Mouse (Mus musculus) stomach, postnatal 0 days (tissue): ENCODE results near the gene Cenpl. TPM values are rescaled to one million over a fixed set of nuclear protein-coding genes. Genes with fewer than 3 reads are reported as not detected.

Experiments
- ATAC-seq: fragments of 200-750 bp; cut with Nextera tagmentation; 2 replicates; pipeline ENCODE4 v1.8.0; 2017; ENCODE audit not compliant: low FRiP score, low TSS enrichment
- DNase-seq: peaks from one replicate; pipeline ENCODE4 v3.0.0-alpha.2; 2016; ENCODE audit warnings: low spot score
- H3K27ac ChIP-seq: fragments of 300-500 bp; sonication (generic); replicated peaks from 2 replicates; pipeline ENCODE4 v1.5.1; 2014; ENCODE audit warnings: mild to moderate bottlenecking, control low read depth
- H3K27me3 ChIP-seq: fragments of 300-500 bp; sonication (generic); 2 replicates; pipeline ENCODE4 v1.6.1; 2014; ENCODE audit warnings: low read length; ENCODE audit not compliant: control insufficient read depth, insufficient read depth
- H3K36me3 ChIP-seq: fragments of 300-500 bp; sonication (generic); 2 replicates; pipeline ENCODE4 v1.6.1; 2014; ENCODE audit warnings: low read length, mixed read lengths; ENCODE audit not compliant: control insufficient read depth, insufficient read depth
- H3K4me1 ChIP-seq: fragments of 300-500 bp; sonication (generic); replicated peaks from 2 replicates; pipeline ENCODE4 v1.6.1; 2014; ENCODE audit warnings: antibody characterized with exemption; ENCODE audit not compliant: control insufficient read depth, insufficient read depth
- H3K4me2 ChIP-seq: fragments of 300-500 bp; sonication (generic); replicated peaks from 2 replicates; pipeline ENCODE4 v1.6.1; 2014; ENCODE audit warnings: low read depth, mild to moderate bottlenecking, control low read depth, moderate library complexity
- H3K4me3 ChIP-seq: fragments of 300-500 bp; sonication (generic); 2 replicates; pipeline ENCODE4 v1.5.1; 2014; ENCODE audit warnings: low read depth, low read length, control low read depth
- H3K9ac ChIP-seq: fragments of 300-500 bp; sonication (generic); 2 replicates; pipeline ENCODE4 v1.6.1; 2014; ENCODE audit warnings: mild to moderate bottlenecking, low read length, control low read depth, mixed read lengths
- H3K9me3 ChIP-seq: fragments of 300-500 bp; sonication (generic); 2 replicates; pipeline ENCODE4 v1.6.1; 2016; ENCODE audit warnings: low read length; ENCODE audit not compliant: control insufficient read depth
- CTCF ChIP-seq: IDR thresholded peaks from 2 replicates; pipeline ENCODE4 v1.5.1; 2016; ENCODE audit warnings: antibody characterized with exemption, low read depth, mild to moderate bottlenecking, moderate library complexity
- EP300 ChIP-seq: optimal IDR thresholded peaks from 2 replicates; pipeline ENCODE3; 2016; ENCODE audit warnings: antibody characterized with exemption
- WGBS: fragments of 180-500 bp; shearing (Covaris S2); extraction: QIAGEN DNeasy Blood & Tissue Kit; methylation state at CpG from one replicate; pipeline ENCODE4 v1.1.7; 2014; 5-methylcytosine and 5-hydroxymethylcytosine counted together
- polyA plus RNA-seq: library from polyadenylated mRNA; unstranded; fragments of >200 nt; fragmentation: Nextera tagmentation; extraction: Ambion mirVana; gene quantifications from 2 replicates; pipeline ENCODE4 v1.2.1, GENCODE M21; 2015

Gene Cenpl
- polyA plus RNA-seq, 1 experiment from 2014 or later = 10.2 TPM

DNA sequence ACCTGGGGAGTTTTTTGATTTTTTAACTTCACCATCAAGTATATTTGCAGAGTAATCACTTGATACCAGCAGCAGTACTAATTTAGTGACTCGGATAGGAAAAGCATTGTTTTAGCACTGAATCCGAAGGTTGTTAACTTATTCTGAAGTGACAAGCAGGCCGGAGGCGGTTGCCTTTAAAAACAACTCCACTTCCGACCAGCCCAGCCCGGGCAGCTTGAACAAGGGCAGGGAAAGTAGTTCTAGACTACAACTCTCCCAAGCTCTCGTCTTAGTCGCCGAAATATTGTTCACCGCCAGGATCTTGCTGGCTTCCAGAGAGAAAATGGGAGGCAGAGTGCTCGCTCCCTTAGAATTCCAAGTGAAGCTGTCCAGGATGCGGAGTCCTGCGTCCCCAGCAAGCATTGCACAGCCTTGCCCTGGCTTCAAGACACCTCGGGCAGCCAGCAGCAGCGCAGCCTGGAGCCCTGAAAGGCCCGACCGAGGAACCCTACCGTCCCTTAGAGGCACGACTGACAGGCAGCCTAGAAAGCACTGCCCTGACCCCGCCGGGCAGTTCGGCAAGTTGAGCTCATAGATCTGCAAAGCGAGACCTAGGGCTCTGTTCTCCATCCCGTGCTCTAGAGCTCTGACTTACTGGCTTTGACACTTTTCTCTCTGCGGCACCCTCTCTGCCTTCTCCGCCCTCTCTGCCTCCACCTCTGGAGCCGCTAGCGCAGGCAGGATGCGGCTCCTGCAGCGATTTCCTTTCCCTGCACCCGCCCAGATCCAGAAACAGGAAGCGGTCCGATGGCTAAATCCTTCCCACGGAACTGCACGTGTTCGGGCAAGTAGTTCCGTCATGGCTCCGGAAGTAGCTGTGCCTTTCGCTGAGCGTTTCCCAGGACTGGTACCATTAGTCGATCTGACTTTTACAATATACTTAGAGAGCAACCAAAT is 60.5 kb downstream of the Cenpl start, which contains the start of gene Klhl20:
Gene Klhl20, minus strand, starts transcription at position 786 of the 939 bp plus-strand sequence.
- ATAC-seq (peak; percentile 98), DNase-seq (peak; percentile 95)
- TF ChIP-seq CTCF = no peak
- TF ChIP-seq EP300 = no peak
- Histone ChIP-seq H3K27me3 (no peaks in the 10 kb centered on the region), H3K4me1 (no peaks in the 10 kb centered on the region), H3K27ac (peak within 1 kb of the TSS; percentile 93), H3K4me3 (peak within 1 kb of the TSS; percentile 83), H3K9ac (peak within 1 kb of the TSS; percentile 87), H3K36me3 (no peaks in the 10 kb centered on the region), H3K4me2 (peak within 1 kb of the TSS; percentile 93), H3K9me3 (no peaks in the 10 kb centered on the region)
- 1% methylated on average over 41 of the region's 41 CpGs for WGBS

Other genes with a start within 250 kb of the Cenpl start
- gene Rc3h1, start 164.3 kb upstream of the Cenpl start, polyA plus RNA-seq = 3.7 and 4.2 TPM in 2 replicates
- gene Serpinc1, start 92.1 kb upstream of the Cenpl start, polyA plus RNA-seq = 2.1 and 4.7 TPM in 2 replicates
- gene Zbtb37, start 35.9 kb upstream of the Cenpl start, polyA plus RNA-seq = 2.2 and 2.8 TPM in 2 replicates
- gene Dars2, start 55 bp upstream of the Cenpl start, polyA plus RNA-seq = 15.9 and 16.2 TPM in 2 replicates
- gene Klhl20, start 60.8 kb downstream of the Cenpl start, polyA plus RNA-seq = 5.5 and 6.1 TPM in 2 replicates
- 0.21 and 0.24 TPM in 2 replicates for gene Ankrd45, start 72.0 kb downstream of the Cenpl start, polyA plus RNA-seq
- not detected in 2 replicates for gene Tex50, start 88.6 kb downstream of the Cenpl start, polyA plus RNA-seq
- gene Prdx6, start 180.5 kb downstream of the Cenpl start, polyA plus RNA-seq = 278 and 293 TPM in 2 replicates